Mouse (Mus musculus) lung, embryonic 14.5 days (tissue): ENCODE results near the gene Brsk1. TPM values are rescaled to one million over a fixed set of nuclear protein-coding genes. Genes with fewer than 3 reads are reported as not detected.

ENCODE experiments used
- ATAC-seq: fragments of 200-750 bp; cut with Nextera tagmentation; 2 replicates; pipeline ENCODE4 v1.8.0; 2017; ENCODE audit warnings: mild to moderate bottlenecking, moderate TSS enrichment, moderate library complexity; ENCODE audit not compliant: insufficient read depth
- DNase-seq: peaks from one replicate; pipeline ENCODE4 v3.0.0-alpha.2; 2015
- H3K27ac ChIP-seq: fragments of 300-500 bp; sonication (generic); 2 replicates; pipeline ENCODE4 v1.5.1; 2014; ENCODE audit warnings: low read depth, mild to moderate bottlenecking, moderate library complexity
- H3K27me3 ChIP-seq: fragments of 300-500 bp; sonication (generic); 2 replicates; pipeline ENCODE4 v1.6.1; 2014; ENCODE audit warnings: low read length, control low read depth; ENCODE audit not compliant: insufficient read depth
- H3K36me3 ChIP-seq: fragments of 300-500 bp; sonication (generic); 2 replicates; pipeline ENCODE4 v1.6.1; 2014; ENCODE audit warnings: control low read depth; ENCODE audit not compliant: insufficient read depth
- H3K4me1 ChIP-seq: fragments of 300-500 bp; sonication (generic); 2 replicates; pipeline ENCODE4 v1.6.1; 2014; ENCODE audit warnings: antibody characterized with exemption, control low read depth; ENCODE audit not compliant: insufficient read depth
- H3K4me2 ChIP-seq: fragments of 300-500 bp; sonication (generic); 2 replicates; pipeline ENCODE4 v1.6.1; 2014; ENCODE audit warnings: mild to moderate bottlenecking
- H3K4me3 ChIP-seq: fragments of 300-500 bp; sonication (generic); 2 replicates; pipeline ENCODE4 v1.5.1; 2014; ENCODE audit warnings: low read depth, low read length
- H3K9ac ChIP-seq: fragments of 300-500 bp; sonication (generic); 2 replicates; pipeline ENCODE4 v1.6.1; 2014
- H3K9me3 ChIP-seq: fragments of 300-500 bp; sonication (generic); 2 replicates; pipeline ENCODE4 v1.6.1; 2016; ENCODE audit warnings: low read depth, low read length, control low read depth
- CTCF ChIP-seq: IDR thresholded peaks from 2 replicates; pipeline ENCODE4 v1.5.1; 2016; ENCODE audit warnings: antibody characterized with exemption, low read depth
- WGBS: fragments of 180-500 bp; shearing (Covaris S2); extraction: QIAGEN DNeasy Blood & Tissue Kit; methylation state at CpG from one replicate; pipeline ENCODE4 v1.1.7; 2014; 5-methylcytosine and 5-hydroxymethylcytosine counted together
- polyA plus RNA-seq: library from polyadenylated mRNA; unstranded; fragments of >200 nt; fragmentation: Nextera tagmentation; extraction: Ambion mirVana; gene quantifications from 2 replicates; pipeline ENCODE4 v1.2.1, GENCODE M21; 2014

Brsk1 gene
- polyA plus RNA-seq, 1 experiment from 2014 or later, result 1.6 TPM

DNA sequence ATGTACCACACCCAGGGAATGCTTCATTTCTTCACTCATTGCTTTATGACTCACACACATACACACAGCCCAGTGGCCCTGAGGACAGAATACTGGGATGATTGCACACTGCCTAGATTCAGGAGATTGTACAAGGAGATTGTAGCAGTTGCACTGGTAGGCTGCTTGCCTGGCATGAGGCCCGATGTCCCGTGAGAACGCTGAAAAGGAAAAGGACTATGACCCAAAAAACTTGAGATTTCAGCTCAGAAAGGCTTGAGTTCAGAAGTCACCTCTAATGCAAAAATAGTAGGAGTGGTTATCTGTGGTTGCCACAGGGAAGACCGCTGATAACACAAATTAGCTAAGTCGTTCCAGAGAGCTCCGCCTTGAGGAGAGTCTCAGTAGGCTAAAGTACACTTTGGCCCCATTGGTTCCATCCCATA lies 42.6 kb downstream of the Brsk1 start:
- Histone ChIP-seq H3K36me3 (no peaks in the 10 kb centered on the region), H3K4me3 (no peak overlapping the region), H3K9ac (no peak overlapping the region), H3K27me3 (no peaks in the 10 kb centered on the region), H3K4me2 (no peak overlapping the region), H3K4me1 (no peaks in the 10 kb centered on the region), H3K27ac (no peak overlapping the region), H3K9me3 (no peaks in the 10 kb centered on the region)
- DNase-seq (no peak), ATAC-seq (no peak)
- WGBS, result 49% methylated on average over 6 of the region's 6 CpGs
- no peak for TF ChIP-seq CTCF

DNA sequence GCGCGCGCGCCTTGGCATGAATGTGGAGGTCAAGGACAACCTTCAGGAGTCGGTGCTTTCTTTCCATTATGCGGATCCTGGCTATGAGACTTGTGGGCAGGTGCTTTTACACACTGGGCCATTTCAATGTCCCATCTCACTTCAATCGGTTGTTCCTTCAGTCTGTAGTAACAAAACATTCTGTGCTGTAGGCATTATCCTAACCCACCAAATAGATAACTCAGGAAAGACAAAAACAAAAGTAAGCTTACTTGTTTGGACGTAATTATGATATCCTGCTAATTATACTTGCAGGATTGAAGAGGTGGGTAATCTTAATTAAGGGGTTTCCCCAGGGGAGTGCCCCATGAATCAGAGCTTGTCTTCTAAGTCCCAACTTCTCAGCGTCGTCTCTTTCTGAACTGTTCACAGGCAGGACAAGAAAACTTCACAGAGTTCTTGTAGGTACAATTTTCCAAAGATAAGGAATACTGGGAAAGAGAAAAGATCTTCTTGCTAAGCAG lies 48.7 kb downstream of the Brsk1 start:
- H3K9ac ChIP-seq, result no peak overlapping the region
- TF ChIP-seq CTCF, result no peak
- 47% methylated on average over 10 of the region's 10 CpGs for WGBS

DNA sequence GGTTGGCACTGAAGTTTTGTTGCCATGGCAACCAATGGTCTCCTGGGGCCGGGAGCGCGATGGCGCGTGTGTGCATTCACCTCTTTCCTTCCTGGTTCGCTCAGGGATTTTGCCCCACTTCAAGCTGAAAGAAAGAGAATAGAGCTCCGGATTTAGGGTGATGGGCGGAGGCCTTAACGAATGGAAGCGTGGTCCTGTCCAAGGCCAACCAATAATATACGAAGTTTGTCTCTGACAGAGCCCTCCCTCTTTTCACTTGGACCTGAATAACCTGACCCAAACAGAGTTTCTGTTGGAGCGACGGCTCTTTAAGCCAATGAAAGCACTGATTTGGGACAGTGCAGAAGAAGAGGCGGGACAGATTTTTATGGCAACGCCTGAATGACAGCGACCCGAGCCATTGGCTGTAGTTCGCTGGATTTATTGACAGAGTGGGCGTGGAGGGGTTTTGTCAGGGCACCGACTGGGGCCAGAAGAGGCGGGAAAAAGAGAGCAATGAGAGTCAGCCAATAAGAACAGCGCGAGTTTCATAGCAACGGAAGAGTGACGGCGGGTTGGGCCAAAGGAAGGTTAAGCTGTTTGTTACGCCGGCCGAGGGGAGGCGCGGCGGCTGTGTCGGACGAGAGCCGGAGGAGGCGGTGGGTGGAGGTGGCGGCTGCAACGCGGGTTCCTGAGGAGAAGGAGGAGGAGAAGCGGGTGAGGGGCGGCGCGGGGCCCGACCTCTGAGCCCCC lies 49.3 kb downstream of the Brsk1 start, which contains the start of gene Kmt5c:
Kmt5c (plus strand) TSS at position 572 of the 732 bp plus-strand sequence.
- peak; percentile 100 for DNase-seq
- under 1% methylated on average over 42 of the region's 44 CpGs for WGBS
- peak; percentile 97 for ATAC-seq
- Histone ChIP-seq H3K27ac (peak within 1 kb of the TSS; percentile 66), H3K4me3 (peak within 1 kb of the TSS; percentile 54), H3K36me3 (peaks cover 22% of the 10 kb centered on the region), H3K9me3 (no peaks in the 10 kb centered on the region), H3K4me1 (peaks cover 5% of the 10 kb centered on the region; the same call in 1 of the 2 replicates), H3K27me3 (no peaks in the 10 kb centered on the region), H3K4me2 (peak within 1 kb of the TSS; percentile 86), H3K9ac (peak within 1 kb of the TSS; percentile 59)
- peak; percentile 46 for TF ChIP-seq CTCF

More for the DNA sequence above, 48.7 kb downstream of the Brsk1 start:
- Histone ChIP-seq H3K9me3 (no peaks in the 10 kb centered on the region), H3K36me3 (peaks cover 16% of the 10 kb centered on the region), H3K27me3 (no peaks in the 10 kb centered on the region), H3K27ac (peak overlapping the region; percentile 19; the same call in 1 of the 2 replicates), H3K4me1 (peaks cover 5% of the 10 kb centered on the region; the same call in 1 of the 2 replicates), H3K4me2 (peak overlapping the region; percentile 60), H3K4me3 (peak overlapping the region; percentile 27)
- DNase-seq, result no peak
- no peak for ATAC-seq

DNA sequence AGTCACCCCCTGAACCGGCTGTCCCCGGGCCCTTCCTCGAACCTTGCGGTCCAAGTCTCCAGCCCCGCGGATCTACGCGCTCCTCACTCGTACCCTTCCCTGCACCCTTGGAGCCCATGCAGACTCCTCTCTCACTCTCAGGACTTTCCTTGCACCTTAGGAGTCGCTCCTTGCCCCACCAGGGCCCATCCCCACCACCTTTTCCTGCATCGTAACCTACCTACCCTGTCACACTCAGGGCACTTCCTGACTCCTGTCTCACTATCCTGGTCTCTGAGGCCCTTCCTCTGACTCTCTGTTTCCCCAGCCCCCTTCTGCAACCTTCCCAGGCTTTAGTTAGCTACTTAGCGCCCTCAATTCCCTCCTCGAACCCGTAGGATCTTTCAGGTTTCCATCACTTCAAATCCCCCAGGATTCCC lies 49.9 kb downstream of the Brsk1 start:
- TF ChIP-seq CTCF, result no peak
- Histone ChIP-seq H3K9me3 (no peaks in the 10 kb centered on the region), H3K4me1 (peaks cover 5% of the 10 kb centered on the region; the same call in 1 of the 2 replicates), H3K9ac (peak overlapping the region; percentile 59), H3K4me2 (peak overlapping the region; percentile 86), H3K36me3 (peaks cover 24% of the 10 kb centered on the region), H3K27me3 (no peaks in the 10 kb centered on the region), H3K4me3 (peak overlapping the region; percentile 54), H3K27ac (peak overlapping the region; percentile 66)
- WGBS, result 0% methylated on average over 14 of the region's 14 CpGs
- DNase-seq, result peak; percentile 29
- peak; percentile 36 for ATAC-seq

DNA sequence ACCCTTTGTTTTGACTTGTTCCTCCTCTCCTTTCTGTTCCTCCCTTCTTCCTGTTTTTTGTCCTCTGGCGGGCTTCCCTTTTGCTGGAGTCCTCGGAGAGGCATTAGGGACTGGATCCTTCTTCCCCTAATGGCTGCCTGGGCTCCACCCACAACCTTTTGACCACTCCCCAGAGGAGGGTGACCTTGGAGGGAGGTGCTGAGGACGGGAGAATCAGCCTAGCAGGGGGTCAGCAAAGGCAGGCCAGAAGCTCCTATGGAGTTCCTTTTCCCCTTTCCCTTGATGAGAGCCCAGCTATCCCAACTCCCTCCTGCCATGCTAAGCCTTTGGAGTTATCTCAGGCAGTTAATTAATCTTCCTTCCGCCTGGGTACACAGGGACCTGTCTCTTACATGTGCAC lies 50.7 kb downstream of the Brsk1 start:
- Histone ChIP-seq H3K4me1 (peaks cover 5% of the 10 kb centered on the region; the same call in 1 of the 2 replicates), H3K4me3 (peak overlapping the region; percentile 54), H3K9ac (peak overlapping the region; percentile 59), H3K27me3 (no peaks in the 10 kb centered on the region), H3K4me2 (peak overlapping the region; percentile 86), H3K9me3 (no peaks in the 10 kb centered on the region), H3K36me3 (peaks cover 28% of the 10 kb centered on the region), H3K27ac (peak overlapping the region; percentile 66)
- ATAC-seq (no peak), DNase-seq (peak; percentile 64)
- no peak for TF ChIP-seq CTCF
- 7% methylated on average over 4 of the region's 4 CpGs for WGBS

DNA sequence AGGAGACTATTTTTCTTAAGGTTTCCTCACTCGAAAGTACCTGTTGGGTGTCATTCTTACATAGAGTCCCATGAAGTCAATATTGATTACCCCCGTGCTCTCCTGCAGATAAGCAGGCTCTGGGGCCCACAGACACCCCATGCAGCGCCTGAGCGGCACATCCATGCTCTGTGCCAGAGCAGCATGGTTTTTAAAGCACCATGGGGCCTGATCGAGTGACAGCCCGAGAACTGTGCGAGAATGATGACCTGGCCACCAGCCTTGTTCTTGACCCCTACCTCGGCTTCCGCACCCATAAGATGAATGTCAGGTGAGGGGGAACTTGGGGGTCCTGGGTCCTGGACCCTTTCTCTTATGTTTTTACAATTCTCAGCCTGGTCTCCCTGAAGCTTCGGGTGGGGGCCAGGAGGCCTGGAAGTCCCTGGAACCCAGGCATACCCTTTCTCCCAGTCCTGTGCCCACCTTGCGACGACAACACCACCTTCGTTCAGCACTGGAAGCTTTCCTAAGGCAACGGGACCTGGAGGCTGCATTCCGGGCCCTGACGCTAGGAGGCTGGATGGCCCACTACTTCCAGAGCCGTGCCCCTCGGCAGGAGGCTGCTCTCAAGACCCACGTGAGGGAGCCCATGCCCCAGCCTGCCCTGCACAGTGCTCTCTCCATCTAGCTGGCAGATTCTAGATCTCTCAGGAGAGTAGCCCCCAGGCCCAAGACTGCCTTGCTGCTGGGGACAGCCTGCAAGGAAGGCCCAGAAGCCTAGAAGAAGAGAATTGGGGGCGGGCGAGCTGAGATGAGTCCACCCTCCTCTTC lies 51.5 kb downstream of the Brsk1 start:
- no peaks in the 10 kb centered on the region for H3K27me3 ChIP-seq
- H3K36me3 ChIP-seq, result peaks cover 36% of the 10 kb centered on the region
- H3K9me3 ChIP-seq, result no peaks in the 10 kb centered on the region
- H3K27ac ChIP-seq, result peak overlapping the region; percentile 66; the same call in 1 of the 2 replicates
- peak overlapping the region; percentile 86 for H3K4me2 ChIP-seq
- DNase-seq (no peak), ATAC-seq (no peak)
- peaks cover 5% of the 10 kb centered on the region; the same call in 1 of the 2 replicates for H3K4me1 ChIP-seq
- H3K4me3 ChIP-seq, result peak overlapping the region; percentile 54
- TF ChIP-seq CTCF, result no peak
- 72% methylated on average over 21 of the region's 21 CpGs for WGBS
- peak overlapping the region; percentile 15; the same call in 1 of the 2 replicates for H3K9ac ChIP-seq

DNA sequence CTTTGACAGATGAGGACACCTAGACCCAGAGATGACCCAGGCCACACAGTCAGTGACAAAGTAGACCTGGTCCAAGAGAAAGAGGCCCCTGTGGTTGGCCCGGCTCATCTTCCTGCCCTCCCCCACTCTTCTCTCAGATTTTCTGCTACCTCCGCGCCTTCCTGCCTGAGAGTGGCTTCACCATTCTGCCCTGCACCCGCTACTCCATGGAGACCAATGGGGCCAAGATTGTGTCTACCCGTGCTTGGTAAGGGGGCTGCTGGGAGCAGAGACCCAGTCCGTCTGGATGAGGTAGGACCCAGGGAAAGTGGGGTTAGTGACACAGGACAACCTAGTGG lies 52.0 kb downstream of the Brsk1 start:
- Histone ChIP-seq H3K4me3 (no peak overlapping the region), H3K4me2 (peak overlapping the region; percentile 86), H3K9me3 (no peaks in the 10 kb centered on the region), H3K36me3 (peaks cover 39% of the 10 kb centered on the region), H3K4me1 (peaks cover 5% of the 10 kb centered on the region; the same call in 1 of the 2 replicates), H3K9ac (peak overlapping the region; percentile 15; the same call in 1 of the 2 replicates), H3K27ac (no peak overlapping the region), H3K27me3 (no peaks in the 10 kb centered on the region)
- ATAC-seq (no peak), DNase-seq (no peak)
- 62% methylated on average over 6 of the region's 6 CpGs for WGBS
- no peak for TF ChIP-seq CTCF
